Mouse (Mus musculus): Measurements from ENCODE around the gene Cdkn2aipnl.

The Cdkn2aipnl gene

GRCm38 (mm10) chr11:52011011-52011410 is 43.5 kb downstream of the Cdkn2aipnl start:
- DNase-seq: no peak

GRCm38 (mm10) chr11:52011541-52011940 is 44.1 kb downstream of the Cdkn2aipnl start:
- DNase-seq: no peak

GRCm38 (mm10) chr11:52018217-52018616 is 50.8 kb downstream of the Cdkn2aipnl start:
- DNase-seq: no peak

All from embryo, embryonic 11 days (tissue).